Mouse (Mus musculus): Measurements from ENCODE around the gene Chst2. TPM values are rescaled to one million over a fixed set of nuclear protein-coding genes. Genes with fewer than 3 reads are reported as not detected.

The Chst2 gene
- total and polyA plus RNA-seq, 3 experiments, result 20.9 to 32.5 (median 20.9) TPM

GRCm38 (mm10) chr9:95365882-95366281 is 40.6 kb downstream of the Chst2 start:
- no peak for DNase-seq

GRCm38 (mm10) chr9:95353829-95354391 is 52.6 kb downstream of the Chst2 start:
- no peak for DNase-seq

GRCm38 (mm10) chr9:95351968-95352367 is 54.6 kb downstream of the Chst2 start:
- no peak for DNase-seq

- no peak for DNase-seq
These were observed 56.0 kb downstream of the Chst2 start for GRCm38 (mm10) chr9:95350550-95350949.

Other genes starting within 250 kb of the Chst2 start
- gene U2surp, start 105.3 kb upstream of the Chst2 start, total RNA-seq (2021), result 10 to 100 TPM; 51.4 to 63.9 TPM
- gene U2surp, start 105.3 kb upstream of the Chst2 start, polyA plus RNA-seq (2012; rRNA removed), result 0.37 and 0.86 TPM in 2 replicates
- 10 to 100 TPM; 10.4 to 12.1 TPM for gene Paqr9, start 152.9 kb upstream of the Chst2 start, total RNA-seq (2021)
- gene Paqr9, start 152.9 kb upstream of the Chst2 start, polyA plus RNA-seq (2012; rRNA removed), result 14.2 and 23.5 TPM in 2 replicates
- gene Pcolce2, start 230.9 kb upstream of the Chst2 start, total RNA-seq (2021), result 1 to 10 TPM; 5.6 to 8.0 TPM
- gene Pcolce2, start 230.9 kb upstream of the Chst2 start, polyA plus RNA-seq (2012; rRNA removed), result 0.18 and 0.34 TPM in 2 replicates